Mouse (Mus musculus): ENCODE data around the gene Tbx4.

The Tbx4 gene

GRCm38 (mm10) chr11:85961498-85961897, 75.3 kb downstream of the Tbx4 start:
- in situ Hi-C loops (cut with MboI) = no loop called here
